ENCODE assay signal across 9 mouse cellular contexts in genomic region chr12:107993029-107993428, GRCm38 (mm10). TPM values are rescaled to one million over a fixed set of nuclear protein-coding genes. Genes with fewer than 3 reads are reported as not detected.
DNase-seq lines count a peak whose midpoint lies in the region; ATAC-seq and TF ChIP-seq lines count a peak whose summit lies in the region.
"Had no signal": no experiment of that assay in that cellular context is flagged by ENCODE, and none has a peak within 500 bp of the region (broad histone marks: within the 10 kb centered on the region; RNA-seq: fewer than 3 reads in every experiment).

No protein-coding gene starts in this region.

- no peak for TF ChIP-seq POLR2A in cortical plate, adult 2 months (IDR thresholded peaks at IDR 0.05; ENCODE audit: extremely low read depth, insufficient read depth, low read length)

- H3K4me3 ChIP-seq in cortical plate, adult 2 months (ENCODE audit: insufficient read depth, low read length): no peak overlapping the region
- H3K4me3 ChIP-seq in gastrocnemius, adult 2 months: no peak overlapping the region

- peak; percentile 26 for DNase-seq in lung, postnatal 25 days (ENCODE audit: low spot score)
- DNase-seq in lung, adult 18-20 months: no peak
- DNase-seq in thymus, postnatal 14 days: peak; percentile 81
- no peak for DNase-seq in retina, postnatal 1 day
- no peak for DNase-seq in gastrocnemius, adult 2 months
- DNase-seq: liver had no signal

- ATAC-seq in megakaryocyte progenitor cell, adult 5-6 weeks (replicated peaks; ENCODE audit: poor library complexity): 0 out of 2 replicates have a peak, but pooled peaks have one; percentile 11
- ATAC-seq: intestine, postnatal 0 days had no signal

- intact Hi-C loops in gastrocnemius, adult 2 months (cut with DNase I): no loop called here

- peak overlapping the region; percentile 73 for H3K27ac ChIP-seq in cortical plate, adult 2 months (ENCODE audit: insufficient read depth, low read length)
- no peak overlapping the region for H3K27ac ChIP-seq in gastrocnemius, adult 2 months

- no peak for TF ChIP-seq CTCF in cortical plate, adult 2 months (IDR thresholded peaks at IDR 0.05; ENCODE audit: extremely low read depth, insufficient read depth, low read length)
- no peak for TF ChIP-seq CTCF in gastrocnemius, adult 2 months (IDR thresholded peaks at IDR 0.05)

- no peaks in the 10 kb centered on the region; the same call in 1 of the 2 replicates for H3K4me1 ChIP-seq in cortical plate, adult 2 months (ENCODE audit: control insufficient read depth, insufficient read depth, low read length)

RNA-seq across cellular contexts. Expression of gene Bcl11b, which starts 10.4 kb away (rescaled TPM):
- polyA plus RNA-seq in cortical plate, adult 2 months (2012; rRNA removed): 23.9 and 27.2 TPM in 2 replicates
- total RNA-seq in megakaryocyte progenitor cell, adult 5-6 weeks (2015): 0.02 TPM in 1 of 2 replicates, not detected in the other
- total RNA-seq in megakaryocyte progenitor cell, adult 5-6 weeks (2017): 0.24 and 0.33 TPM in 2 replicates
- under 1 TPM in 1 of 2 experiments, not detected in 1; 0.11 TPM for total RNA-seq in gastrocnemius, adult 2 months (2021)

Comparison
In these comparisons a context has a peak if more than half of its experiments do, and no peak if none do; other contexts are left out.
1. DNase-seq: peak in lung, postnatal 25 days (single experiment) and thymus, postnatal 14 days (single experiment); none in lung, adult 18-20 months (0 of 2), retina, postnatal 1 day (single experiment) and gastrocnemius, adult 2 months (single experiment).